Mouse (Mus musculus) forebrain, embryonic 13.5 days (tissue): ENCODE results near the gene 3110040M04Rik. TPM values are rescaled to one million over a fixed set of nuclear protein-coding genes. Genes with fewer than 3 reads are reported as not detected.
A peak's percentile ranks its signal among the peaks of the same experiment; 100 is the strongest.
"Not testable (repeated sequence)": the region's sequence is repeated elsewhere in the genome, so short reads cannot be mapped to it uniquely, and the experiment has no call there.

Experiments
- ATAC-seq: fragments of 200-750 bp; cut with Nextera tagmentation; 2 replicates; pipeline ENCODE4 v1.8.0; 2017
- H3K27ac ChIP-seq: fragments of 300-500 bp; sonication (generic); 2 replicates; pipeline ENCODE4 v1.5.1; 2015; ENCODE audit warnings: inconsistent platforms, mild to moderate bottlenecking, moderate library complexity
- H3K27me3 ChIP-seq: fragments of 300-500 bp; sonication (generic); 2 replicates; pipeline ENCODE4 v1.6.1; 2015; ENCODE audit warnings: mild to moderate bottlenecking, inconsistent platforms
- H3K36me3 ChIP-seq: fragments of 300-500 bp; sonication (generic); 2 replicates; pipeline ENCODE4 v1.6.1; 2015; ENCODE audit warnings: mild to moderate bottlenecking, inconsistent platforms; ENCODE audit not compliant: poor library complexity, severe bottlenecking
- H3K4me1 ChIP-seq: fragments of 300-500 bp; sonication (generic); 2 replicates; pipeline ENCODE4 v1.6.1; 2015; ENCODE audit warnings: inconsistent platforms
- H3K4me2 ChIP-seq: fragments of 300-500 bp; sonication (generic); 2 replicates; pipeline ENCODE4 v1.6.1; 2015; ENCODE audit warnings: inconsistent platforms, mild to moderate bottlenecking, moderate library complexity
- H3K4me3 ChIP-seq: fragments of 300-500 bp; sonication (generic); 2 replicates; pipeline ENCODE4 v1.5.1; 2015; ENCODE audit warnings: mild to moderate bottlenecking, inconsistent platforms
- H3K9ac ChIP-seq: fragments of 300-500 bp; sonication (generic); 2 replicates; pipeline ENCODE4 v1.6.1; 2015; ENCODE audit warnings: mild to moderate bottlenecking, inconsistent platforms
- H3K9me3 ChIP-seq: fragments of 300-500 bp; sonication (generic); replicated peaks from 2 replicates; pipeline ENCODE4 v1.6.1; 2016; ENCODE audit warnings: inconsistent platforms
- whole genome bisulfite sequencing: fragments of 180-500 bp; shearing (Covaris S2); methylation state at CpG from one replicate; pipeline ENCODE4 v1.1.7; 2015; 5-methylcytosine and 5-hydroxymethylcytosine counted together
- polyA plus RNA-seq: library from polyadenylated mRNA; unstranded; fragments of >200 nt; fragmentation: Nextera tagmentation; extraction: Ambion mirVana; gene quantifications from 2 replicates; pipeline ENCODE4 v1.2.1, GENCODE M21; 2015

Gene 3110040M04Rik
- polyA plus RNA-seq, 1 experiment from 2014 or later: not detected

DNA sequence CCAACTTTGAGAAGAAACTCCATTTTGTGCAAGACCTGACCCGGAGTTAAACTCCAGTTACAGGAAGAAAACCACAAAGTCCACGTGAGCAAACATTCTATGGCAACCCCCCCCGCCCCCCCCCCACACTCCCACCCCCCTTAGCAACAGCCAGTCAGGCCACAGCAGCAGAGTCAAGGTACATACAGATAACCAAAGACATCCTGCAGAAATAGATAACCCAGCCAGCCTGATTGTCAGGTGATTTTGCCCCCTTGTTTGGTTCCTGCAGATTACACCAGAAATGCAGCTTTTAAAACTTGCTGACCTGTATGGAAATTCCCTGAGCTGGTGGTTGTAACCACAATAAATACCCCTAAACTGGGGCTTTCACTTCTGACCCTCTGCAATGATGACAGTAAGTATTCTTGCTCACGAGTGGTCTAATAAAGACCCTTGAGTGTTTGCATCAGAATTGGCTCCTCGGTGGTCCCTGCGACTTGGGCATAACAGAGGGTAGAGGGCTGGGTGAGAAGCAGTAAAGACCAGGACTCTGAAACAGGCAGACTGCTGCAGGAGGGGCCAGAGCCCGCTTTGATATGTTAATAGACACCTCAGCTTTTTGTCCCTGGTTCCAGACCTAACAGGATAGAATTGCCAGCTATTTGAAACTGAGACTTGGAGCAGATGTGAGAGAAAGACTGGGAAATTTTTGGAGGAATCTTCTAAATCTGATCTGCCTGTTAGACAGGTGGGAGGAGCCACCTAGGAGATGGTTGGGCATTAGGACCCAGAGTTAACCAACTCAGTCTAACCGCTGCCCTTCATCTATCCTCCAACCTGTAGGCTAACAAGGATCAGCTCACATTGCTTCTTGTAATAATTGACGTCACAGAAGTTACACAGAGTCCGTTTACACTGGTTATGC lies 26.6 kb upstream of the 3110040M04Rik start:
- H3K9me3 ChIP-seq: no peaks in the 10 kb centered on the region
- H3K4me1 ChIP-seq: peaks cover 15% of the 10 kb centered on the region
- WGBS: 9% methylated on average over 10 of the region's 10 CpGs
- H3K4me3 ChIP-seq: peak overlapping the region; percentile 2; the same call in 1 of the 2 replicates
- H3K9ac ChIP-seq: no peak overlapping the region
- no peaks in the 10 kb centered on the region for H3K36me3 ChIP-seq
- H3K4me2 ChIP-seq: peak overlapping the region; percentile 48
- H3K27me3 ChIP-seq: no peaks in the 10 kb centered on the region
- peak; percentile 85 for ATAC-seq
- no peak overlapping the region for H3K27ac ChIP-seq

GRCm38 (mm10) chr1:151177937-151178271 lies 26.0 kb upstream of the 3110040M04Rik start:
- Histone ChIP-seq H3K9me3 (no peaks in the 10 kb centered on the region), H3K27ac (no peak overlapping the region), H3K4me3 (peak overlapping the region; percentile 2; the same call in 1 of the 2 replicates), H3K9ac (no peak overlapping the region), H3K4me2 (peak overlapping the region; percentile 48), H3K36me3 (no peaks in the 10 kb centered on the region), H3K4me1 (peaks cover 15% of the 10 kb centered on the region), H3K27me3 (no peaks in the 10 kb centered on the region)
- 13% methylated on average over 4 of the region's 4 CpGs for WGBS
- peak; percentile 40 for ATAC-seq

GRCm38 (mm10) chr1:151178505-151179083 lies 25.3 kb upstream of the 3110040M04Rik start:
- no peak for ATAC-seq
- no peak overlapping the region for H3K27ac ChIP-seq
- H3K36me3 ChIP-seq: no peaks in the 10 kb centered on the region
- no peaks in the 10 kb centered on the region for H3K27me3 ChIP-seq
- peaks cover 15% of the 10 kb centered on the region for H3K4me1 ChIP-seq
- no peak overlapping the region for H3K4me2 ChIP-seq
- H3K4me3 ChIP-seq: no peak overlapping the region
- H3K9ac ChIP-seq: no peak overlapping the region
- WGBS: 15% methylated on average over 2 of the region's 2 CpGs
- no peaks in the 10 kb centered on the region for H3K9me3 ChIP-seq

DNA sequence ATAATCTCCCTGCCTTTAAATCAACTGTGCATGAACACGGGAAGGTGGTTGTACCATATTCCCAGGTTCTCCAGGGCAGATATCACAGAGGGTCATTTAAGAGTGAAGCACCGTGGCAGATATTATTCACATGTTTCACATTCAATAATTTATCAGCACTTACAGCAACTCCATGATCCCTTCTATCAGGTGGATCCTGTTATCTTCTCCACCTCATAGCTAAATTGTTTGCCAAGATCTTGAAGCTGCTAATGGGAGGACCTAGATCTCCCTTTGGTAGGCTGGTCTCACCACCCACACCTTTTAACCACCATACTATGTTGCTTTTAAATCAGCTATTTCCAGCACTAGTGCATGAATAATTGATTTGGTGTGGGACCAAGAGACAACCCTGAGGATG lies 23.8 kb upstream of the 3110040M04Rik start:
- Histone ChIP-seq H3K9ac (no peak overlapping the region), H3K4me2 (no peak overlapping the region), H3K4me3 (no peak overlapping the region), H3K9me3 (no peaks in the 10 kb centered on the region), H3K27ac (no peak overlapping the region), H3K36me3 (no peaks in the 10 kb centered on the region), H3K4me1 (peaks cover 15% of the 10 kb centered on the region), H3K27me3 (no peaks in the 10 kb centered on the region)
- ATAC-seq: no peak
- WGBS: 76% methylated on average over 2 of the region's 2 CpGs

DNA sequence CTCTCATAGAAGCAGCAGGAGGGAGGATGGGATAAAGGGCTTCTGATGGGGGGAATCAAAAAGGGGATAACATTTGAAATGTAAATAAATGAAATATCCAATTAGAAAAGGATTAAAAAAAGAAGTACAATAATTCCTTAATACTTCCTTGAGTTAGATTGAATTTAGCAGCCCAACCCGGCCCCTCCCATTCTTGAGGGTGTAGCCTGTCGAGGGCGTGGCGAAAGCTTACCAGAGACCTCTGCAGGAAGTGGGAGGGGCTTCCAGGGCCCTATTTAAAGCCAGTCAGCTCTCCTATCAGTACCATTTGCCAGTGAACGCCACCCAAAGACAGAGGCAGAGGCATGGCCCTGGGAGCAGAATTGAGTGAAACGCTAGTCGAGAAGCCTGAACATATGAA lies 21.7 kb upstream of the 3110040M04Rik start, which contains the start of gene Gm47985:
Gm47985 (plus strand) TSS at position 272 of the 400 bp plus-strand sequence.
- H3K4me1 ChIP-seq: peaks cover 13% of the 10 kb centered on the region
- not testable (repeated sequence) for H3K36me3 ChIP-seq, ATAC-seq, H3K9ac ChIP-seq, H3K27ac ChIP-seq, H3K27me3 ChIP-seq, H3K4me3 ChIP-seq, H3K9me3 ChIP-seq, H3K4me2 ChIP-seq
- WGBS: no CpG with 5 or more reads among the region's 7 CpGs

DNA sequence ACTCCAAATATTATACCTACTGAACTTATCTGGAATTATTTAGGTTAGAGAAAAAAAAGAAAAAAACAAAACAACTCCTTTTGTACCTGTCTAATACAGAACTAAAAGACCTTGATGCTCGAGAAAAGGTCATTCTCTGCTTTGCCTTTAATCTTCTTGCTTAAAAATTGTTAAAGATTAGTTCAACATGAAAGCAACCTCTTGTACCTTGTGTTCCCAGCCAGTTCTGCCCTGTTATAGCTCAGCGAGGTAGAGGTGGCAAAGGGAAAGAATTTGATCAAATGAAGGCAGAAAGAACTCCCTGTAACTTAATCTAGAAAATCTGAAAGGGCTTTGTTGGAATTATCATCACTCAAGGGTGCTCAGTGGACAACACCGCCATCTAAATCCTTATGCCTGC lies 17.7 kb upstream of the 3110040M04Rik start:
- WGBS: 71% methylated on average over 3 of the region's 3 CpGs
- H3K36me3 ChIP-seq: not testable (repeated sequence)

GRCm38 (mm10) chr1:151186879-151187424 lies 17.0 kb upstream of the 3110040M04Rik start:
- not testable (repeated sequence) for H3K27me3 ChIP-seq, H3K9me3 ChIP-seq, H3K36me3 ChIP-seq, H3K4me3 ChIP-seq, H3K4me1 ChIP-seq, H3K4me2 ChIP-seq, H3K27ac ChIP-seq, ATAC-seq, H3K9ac ChIP-seq
- 89% methylated on average over 4 of the region's 4 CpGs for WGBS

More for the DNA sequence above, 17.7 kb upstream of the 3110040M04Rik start:
- H3K4me3 ChIP-seq, H3K9me3 ChIP-seq, H3K4me2 ChIP-seq, H3K9ac ChIP-seq, H3K4me1 ChIP-seq, H3K27me3 ChIP-seq, H3K27ac ChIP-seq, ATAC-seq: not testable (repeated sequence)

- H3K27ac ChIP-seq: no peak overlapping the region
- no peaks in the 10 kb centered on the region for H3K4me1 ChIP-seq
- no peaks in the 10 kb centered on the region for H3K27me3 ChIP-seq
- H3K9ac ChIP-seq: no peak overlapping the region
- no peaks in the 10 kb centered on the region for H3K36me3 ChIP-seq
- no peak overlapping the region for H3K4me3 ChIP-seq
- whole genome bisulfite sequencing: 92% methylated on average over 4 of the region's 4 CpGs
- ATAC-seq: no peak
- no peaks in the 10 kb centered on the region for H3K9me3 ChIP-seq
- H3K4me2 ChIP-seq: no peak overlapping the region
Observed at GRCm38 (mm10) chr1:151188469-151188868, 15.5 kb upstream of the 3110040M04Rik start.

GRCm38 (mm10) chr1:151192075-151192474 lies 11.8 kb upstream of the 3110040M04Rik start, which contains the start of gene Gm8947:
TSS of gene Gm8947 (plus strand) at chr1:151192376.
- H3K4me3 ChIP-seq, H3K4me2 ChIP-seq, H3K9me3 ChIP-seq, H3K27ac ChIP-seq, H3K9ac ChIP-seq, H3K36me3 ChIP-seq, H3K27me3 ChIP-seq, H3K4me1 ChIP-seq, ATAC-seq: not testable (repeated sequence)
- 100% methylated on average over 2 of the region's 7 CpGs for WGBS

DNA sequence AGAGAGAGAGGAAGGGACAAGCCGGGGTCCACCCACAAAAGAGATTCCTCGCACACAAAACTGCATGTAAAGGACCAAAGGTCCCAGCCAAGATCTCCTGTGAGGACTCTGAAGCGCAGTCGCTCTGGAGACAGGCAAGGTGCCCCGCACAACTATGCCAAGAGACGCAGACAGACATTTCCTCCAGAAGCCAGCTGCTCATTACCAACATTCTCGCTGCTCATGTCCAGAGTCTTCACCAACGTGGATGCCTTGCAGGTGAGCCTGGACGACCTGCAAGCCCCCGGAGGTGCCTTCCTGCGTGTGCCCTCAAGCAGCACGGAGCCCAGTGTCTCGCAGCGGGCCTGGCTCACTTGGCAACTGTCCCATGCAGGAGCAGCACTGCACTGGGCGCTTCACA lies 11.2 kb upstream of the 3110040M04Rik start:
- not testable (repeated sequence) for H3K27me3 ChIP-seq, H3K4me1 ChIP-seq, H3K36me3 ChIP-seq, H3K4me3 ChIP-seq, ATAC-seq, H3K9ac ChIP-seq, H3K9me3 ChIP-seq, H3K27ac ChIP-seq, H3K4me2 ChIP-seq
- WGBS: 97% methylated on average over 15 of the region's 15 CpGs

- not testable (repeated sequence) for ATAC-seq, H3K27ac ChIP-seq, H3K36me3 ChIP-seq, H3K9me3 ChIP-seq, H3K4me2 ChIP-seq, H3K27me3 ChIP-seq, H3K4me3 ChIP-seq, H3K4me1 ChIP-seq, H3K9ac ChIP-seq
- 48% methylated on average over 4 of the region's 4 CpGs for WGBS
Observed at GRCm38 (mm10) chr1:151195986-151196385, 7.9 kb upstream of the 3110040M04Rik start.

DNA sequence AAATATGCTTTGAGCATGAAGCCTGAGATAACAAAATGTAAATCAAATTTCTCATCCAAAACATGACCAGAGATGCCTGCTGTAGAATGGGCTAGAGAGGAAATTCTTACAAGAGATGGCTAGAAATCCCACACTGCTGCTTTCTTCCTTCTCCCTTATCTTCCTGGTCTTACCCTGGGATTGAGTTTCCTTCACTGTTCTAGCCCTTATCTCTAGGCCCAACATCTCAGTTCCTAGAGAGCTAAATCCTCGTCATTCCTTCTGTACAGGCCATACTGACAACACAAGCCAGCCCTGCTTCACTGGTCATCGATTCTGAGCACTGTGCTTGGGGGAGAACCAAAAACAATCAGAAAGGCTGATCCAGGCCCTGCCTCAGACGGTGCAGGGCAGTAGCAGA lies 7.2 kb upstream of the 3110040M04Rik start:
- WGBS: 83% methylated on average over 3 of the region's 3 CpGs

More for the DNA sequence above, 7.2 kb upstream of the 3110040M04Rik start:
- not testable (repeated sequence) for H3K4me2 ChIP-seq, ATAC-seq, H3K27me3 ChIP-seq, H3K4me1 ChIP-seq, H3K9me3 ChIP-seq, H3K36me3 ChIP-seq, H3K4me3 ChIP-seq, H3K9ac ChIP-seq, H3K27ac ChIP-seq
